ENCODE assay signal across 14 mouse cellular contexts in the genomic region with DNA sequence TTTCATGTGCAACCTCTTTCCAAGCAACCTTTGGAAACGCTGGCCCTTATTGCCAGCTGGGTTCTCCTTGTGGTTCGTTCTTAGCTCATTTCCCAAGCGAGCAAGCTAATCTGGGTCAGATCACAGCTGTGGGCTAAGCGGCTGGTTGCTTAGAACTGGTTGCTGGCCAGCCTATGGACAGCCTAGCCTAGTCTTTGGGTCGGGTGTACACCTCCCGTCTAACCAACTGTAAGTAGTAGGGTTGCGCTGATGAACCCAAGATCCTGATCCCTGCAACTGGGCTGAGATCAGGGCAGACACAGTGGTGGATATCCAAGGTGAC.
DNase-seq lines count a peak whose midpoint lies in the region; ATAC-seq lines count a peak whose summit lies in the region.
"Had no signal": no experiment of that assay in that cellular context is flagged by ENCODE, and none has a peak within 500 bp of the region (broad histone marks: within the 10 kb centered on the region; RNA-seq: fewer than 3 reads in every experiment).

No protein-coding gene starts in this region.

- ATAC-seq in forebrain, embryonic 15.5 days (replicated peaks): no peak
- no peak for ATAC-seq in forebrain, embryonic 11.5 days (replicated peaks; ENCODE audit: low FRiP score)
- ATAC-seq in midbrain, embryonic 13.5 days: no peak
- ATAC-seq: intestine, embryonic 16.5 days had no signal

- no peak overlapping the region for H3K9ac ChIP-seq in forebrain, embryonic 15.5 days (replicated peaks)
- no peak overlapping the region for H3K9ac ChIP-seq in forebrain, embryonic 11.5 days (ENCODE audit: low read length)
- H3K9ac ChIP-seq in midbrain, embryonic 13.5 days (replicated peaks): no peak overlapping the region
- H3K9ac ChIP-seq: lung, embryonic 14.5 days had no signal

- peaks cover 14% of the 10 kb centered on the region for H3K4me1 ChIP-seq in forebrain, embryonic 15.5 days
- H3K4me1 ChIP-seq in forebrain, embryonic 11.5 days (replicated peaks; ENCODE audit: control insufficient read depth, insufficient read depth, low read length): peaks cover 3% of the 10 kb centered on the region; the same call in 1 of the 2 replicates
- peaks cover 23% of the 10 kb centered on the region for H3K4me1 ChIP-seq in midbrain, embryonic 13.5 days (replicated peaks)

- 0 out of 2 replicates have a peak overlapping the region, but pooled peaks have one; percentile 50 for H3K27ac ChIP-seq in forebrain, embryonic 15.5 days (replicated peaks)
- H3K27ac ChIP-seq in forebrain, embryonic 11.5 days (ENCODE audit: low read depth, low read length): no peak overlapping the region
- H3K27ac ChIP-seq in midbrain, embryonic 13.5 days: 0 out of 2 replicates have a peak overlapping the region, but pooled peaks have one; percentile 59

- intact Hi-C loops in left cerebral cortex, postnatal 36 days (cut with DNase I): no loop called here

- no peak for DNase-seq in forebrain, embryonic 11.5 days (ENCODE audit: low spot score)
- peak; percentile 33 for DNase-seq in adipocyte (ENCODE audit: low spot score)
- peak; percentile 36 to 52 for DNase-seq in cerebellum, postnatal 14 days
- no peak for DNase-seq in left cerebral cortex, postnatal 36 days (ENCODE audit: low spot score in 2 of 2)
- no peak for DNase-seq in layer of hippocampus, postnatal 14 days (ENCODE audit: low spot score in 2 of 2)
- no peak for DNase-seq in right cerebral cortex, adult 2 months (ENCODE audit: low spot score in 2 of 2)
- DNase-seq: embryo, embryonic 11 days; thymus, postnatal 4 days had no signal

- WGBS in forebrain, embryonic 15.5 days: 85% methylated on average over 7 of the region's 7 CpGs
- 87% methylated on average over 7 of the region's 7 CpGs for WGBS in forebrain, embryonic 11.5 days
- 81% methylated on average over 7 of the region's 7 CpGs for WGBS in midbrain, embryonic 13.5 days

- H3K9me3 ChIP-seq in forebrain, embryonic 15.5 days: no peaks in the 10 kb centered on the region
- no peaks in the 10 kb centered on the region for H3K9me3 ChIP-seq in forebrain, embryonic 11.5 days (ENCODE audit: control insufficient read depth, low read length)
- no peaks in the 10 kb centered on the region for H3K9me3 ChIP-seq in midbrain, embryonic 13.5 days

- H3K27me3 ChIP-seq in forebrain, embryonic 15.5 days: no peaks in the 10 kb centered on the region
- no peaks in the 10 kb centered on the region for H3K27me3 ChIP-seq in forebrain, embryonic 11.5 days (ENCODE audit: control insufficient read depth, insufficient read depth, low read length)
- peaks cover 14% of the 10 kb centered on the region for H3K27me3 ChIP-seq in midbrain, embryonic 13.5 days
- H3K27me3 ChIP-seq: Patski had no signal

- no peaks in the 10 kb centered on the region for H3K36me3 ChIP-seq in forebrain, embryonic 15.5 days
- H3K36me3 ChIP-seq in forebrain, embryonic 11.5 days (ENCODE audit: control insufficient read depth, insufficient read depth, low read length): no peaks in the 10 kb centered on the region
- no peaks in the 10 kb centered on the region for H3K36me3 ChIP-seq in midbrain, embryonic 13.5 days

- no peak overlapping the region for H3K4me3 ChIP-seq in forebrain, embryonic 15.5 days
- no peak overlapping the region for H3K4me3 ChIP-seq in forebrain, embryonic 11.5 days (ENCODE audit: low read depth, low read length)
- H3K4me3 ChIP-seq in midbrain, embryonic 13.5 days (replicated peaks): no peak overlapping the region
- H3K4me3 ChIP-seq: myocyte had no signal

- H3K4me2 ChIP-seq in forebrain, embryonic 15.5 days (replicated peaks): no peak overlapping the region
- no peak overlapping the region for H3K4me2 ChIP-seq in forebrain, embryonic 11.5 days (ENCODE audit: low read depth, low read length, severe bottlenecking)
- no peak overlapping the region for H3K4me2 ChIP-seq in midbrain, embryonic 13.5 days (replicated peaks)
- H3K4me2 ChIP-seq: lung, embryonic 14.5 days had no signal

Comparison
In these comparisons a context has a peak if more than half of its experiments do, and no peak if none do; other contexts are left out.
1. DNase-seq: peak in adipocyte (single experiment) and cerebellum, postnatal 14 days (2 of 2); none in forebrain, embryonic 11.5 days (single experiment), left cerebral cortex, postnatal 36 days (0 of 2), layer of hippocampus, postnatal 14 days (0 of 2) and right cerebral cortex, adult 2 months (0 of 2).